Mouse (Mus musculus): ENCODE data around the gene Serpinb2.

The Serpinb2 gene

DNA sequence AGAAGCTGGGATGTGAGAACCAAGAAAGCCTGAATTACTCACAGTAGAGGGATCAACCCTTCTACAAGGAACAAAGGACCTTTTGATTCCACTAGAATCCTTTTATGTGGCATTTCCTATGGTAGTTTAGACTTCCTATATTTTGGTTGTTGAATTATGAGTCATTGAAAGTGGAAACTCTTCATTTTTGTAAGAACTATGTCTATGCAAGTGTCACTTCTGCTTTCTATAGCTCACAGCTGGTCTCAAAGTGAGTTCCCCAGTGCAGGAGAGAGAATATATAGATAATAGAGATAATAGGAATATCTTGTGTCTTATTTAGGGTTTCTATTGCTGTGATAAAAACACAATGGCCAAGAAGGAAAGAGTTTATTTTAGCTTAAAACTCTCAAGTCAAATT lies 71.7 kb downstream of the Serpinb2 start:
- no peak for DNase-seq

GRCm38 (mm10) chr1:107583958-107584376 lies 72.7 kb downstream of the Serpinb2 start:
- no peak for DNase-seq

DNA sequence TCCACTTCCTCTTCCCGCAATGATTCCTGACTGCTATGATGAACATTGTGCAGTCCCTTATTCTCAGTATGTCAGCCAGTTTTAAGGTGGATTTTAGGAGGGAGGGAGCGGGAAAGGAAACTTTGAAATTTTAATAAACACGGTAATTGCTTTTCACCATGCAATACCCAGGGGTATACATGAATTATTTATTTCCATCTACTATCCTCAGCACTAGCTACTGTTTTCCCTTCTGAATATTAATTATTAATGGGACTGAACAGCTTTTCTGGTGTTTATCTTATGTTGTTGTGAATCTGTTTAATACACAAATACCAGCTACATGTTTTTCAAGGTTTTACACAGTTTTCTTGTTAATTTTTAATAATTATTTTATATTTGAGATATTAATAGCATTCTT lies 73.7 kb downstream of the Serpinb2 start:
- no peak for DNase-seq

All from kidney, adult 11 months (tissue).